Mouse (Mus musculus) C2C12 (cell line): ENCODE measurements around the gene Arhgap28. TPM values are rescaled to one million over a fixed set of nuclear protein-coding genes. Genes with fewer than 3 reads are reported as not detected.

Experiments
- H3K27me3 ChIP-seq: one replicate; pipeline ENCODE4 v1.6.1; 2011; ENCODE audit not compliant: control insufficient read depth, insufficient read depth, insufficient read length
- H3K36me3 ChIP-seq: one replicate; pipeline ENCODE4 v1.6.1; 2011; ENCODE audit not compliant: control insufficient read depth, insufficient read depth
- H3K4me3 ChIP-seq: one replicate; pipeline ENCODE4 v1.5.1; 2011; ENCODE audit warnings: mild to moderate bottlenecking, control low read depth; ENCODE audit not compliant: poor library complexity, insufficient read depth, severe bottlenecking
- H3K79me2 ChIP-seq: one replicate; pipeline ENCODE4 v1.6.1; 2011; ENCODE audit not compliant: control insufficient read depth, insufficient read depth
- H3K79me3 ChIP-seq: one replicate; pipeline ENCODE4 v1.6.1; 2011; ENCODE audit warnings: low read depth, control low read depth
- H3ac ChIP-seq: one replicate; pipeline ENCODE3; 2011; ENCODE audit warnings: low read depth; ENCODE audit not compliant: control insufficient read depth, insufficient read length
- CEBPB ChIP-seq: IDR thresholded peaks from one replicate; pipeline ENCODE4 v1.6.1; 2011; ENCODE audit warnings: low read depth, mild to moderate bottlenecking, control low read depth, moderate library complexity
- CTCF ChIP-seq: IDR thresholded peaks from one replicate; pipeline ENCODE4 v1.5.1; 2011; ENCODE audit not compliant: control insufficient read depth, insufficient read depth, insufficient read length
- FOSL1 ChIP-seq: IDR thresholded peaks from one replicate; pipeline ENCODE4 v1.8.0; 2011; ENCODE audit warnings: mild to moderate bottlenecking, low read length; ENCODE audit not compliant: poor library complexity, insufficient read depth, severe bottlenecking
- MAX ChIP-seq: IDR thresholded peaks from one replicate; pipeline ENCODE4 v1.6.1; 2011; ENCODE audit warnings: mild to moderate bottlenecking, control low read depth
- MYOD1 ChIP-seq: IDR thresholded peaks from one replicate; pipeline ENCODE4 v1.6.1; 2011; ENCODE audit warnings: low read depth; ENCODE audit not compliant: control insufficient read depth, insufficient read length
- MYOG ChIP-seq: IDR thresholded peaks from one replicate; pipeline ENCODE4 v1.6.1; 2011; ENCODE audit not compliant: control insufficient read depth, insufficient read length; ENCODE audit errors: extremely low read depth
- USF1 ChIP-seq: IDR thresholded peaks from one replicate; pipeline ENCODE4 v1.6.1; 2011; ENCODE audit warnings: low read depth, mild to moderate bottlenecking, control low read depth, moderate library complexity
- polyA plus RNA-seq: library from polyadenylated mRNA; unstranded; fragments of >200 nt; fragmentation: generic; extraction: Trizol; gene quantifications from one replicate; pipeline ENCODE4 v1.2.1, GENCODE M21; 2012; ENCODE audit warnings: missing spikeins

The Arhgap28 gene
- polyA plus RNA-seq, 1 experiment, result 4.3 TPM

- Histone ChIP-seq H3K79me2 (no peaks in the 10 kb centered on the region), H3K36me3 (no peaks in the 10 kb centered on the region), H3K27me3 (no peaks in the 10 kb centered on the region), H3K79me3 (no peaks in the 10 kb centered on the region), H3ac (no peak overlapping the region), H3K4me3 (no peak overlapping the region)
- TF ChIP-seq MYOD1 (no peak), MAX (no peak), FOSL1 (no peak), USF1 (no peak), CEBPB (no peak), CTCF (no peak), MYOG (no peak)
Measured at GRCm38 (mm10) chr17:67937050-67937449, 66.9 kb downstream of the Arhgap28 start.

DNA sequence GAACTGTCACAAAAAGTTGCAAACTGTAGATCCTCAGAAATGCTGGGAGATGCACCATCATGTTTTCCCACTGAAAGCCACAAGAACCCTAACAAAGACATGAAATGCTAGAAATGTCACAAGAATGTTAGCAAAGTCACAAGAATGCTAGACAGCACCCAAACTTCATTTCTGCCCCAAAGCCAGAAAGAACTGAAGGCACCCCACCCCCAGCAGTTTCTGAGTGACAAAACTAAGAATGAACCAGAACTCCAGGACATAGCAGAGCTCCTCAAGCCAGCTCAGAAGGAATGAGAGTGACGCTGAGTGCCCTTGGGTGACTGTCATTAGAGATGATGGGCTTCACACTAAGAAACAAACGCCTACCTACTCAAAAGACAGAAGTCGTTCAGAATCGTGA lies 68.4 kb downstream of the Arhgap28 start:
- no peaks in the 10 kb centered on the region for H3K79me2 ChIP-seq
- H3K36me3 ChIP-seq, result no peaks in the 10 kb centered on the region
- TF ChIP-seq MAX (no peak), MYOD1 (no peak), CTCF (no peak), CEBPB (no peak), MYOG (no peak), USF1 (no peak), FOSL1 (no peak)
- no peaks in the 10 kb centered on the region for H3K27me3 ChIP-seq
- H3ac ChIP-seq, result no peak overlapping the region
- H3K79me3 ChIP-seq, result no peaks in the 10 kb centered on the region
- no peak overlapping the region for H3K4me3 ChIP-seq

DNA sequence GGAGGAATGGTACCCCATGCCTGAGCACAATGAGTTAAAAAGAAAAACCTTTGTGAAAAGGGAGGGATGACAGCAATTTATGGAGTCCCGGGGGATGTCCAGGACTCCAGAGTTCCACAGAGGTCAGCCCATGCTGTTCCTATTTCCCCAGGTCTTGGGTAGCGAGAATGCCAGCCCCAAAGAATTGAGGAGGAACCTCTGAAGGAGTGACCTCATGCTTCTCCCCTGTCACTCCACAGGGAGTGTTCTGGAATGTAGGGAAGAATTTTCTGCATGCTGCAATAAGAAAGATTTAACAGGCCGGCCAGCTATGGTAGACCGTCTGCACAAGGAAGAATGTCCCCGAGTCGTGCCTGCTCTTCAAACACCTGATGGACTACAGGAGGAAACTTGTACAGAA lies 72.5 kb downstream of the Arhgap28 start:
- Histone ChIP-seq H3ac (no peak overlapping the region), H3K79me3 (no peaks in the 10 kb centered on the region), H3K36me3 (no peaks in the 10 kb centered on the region)

DNA sequence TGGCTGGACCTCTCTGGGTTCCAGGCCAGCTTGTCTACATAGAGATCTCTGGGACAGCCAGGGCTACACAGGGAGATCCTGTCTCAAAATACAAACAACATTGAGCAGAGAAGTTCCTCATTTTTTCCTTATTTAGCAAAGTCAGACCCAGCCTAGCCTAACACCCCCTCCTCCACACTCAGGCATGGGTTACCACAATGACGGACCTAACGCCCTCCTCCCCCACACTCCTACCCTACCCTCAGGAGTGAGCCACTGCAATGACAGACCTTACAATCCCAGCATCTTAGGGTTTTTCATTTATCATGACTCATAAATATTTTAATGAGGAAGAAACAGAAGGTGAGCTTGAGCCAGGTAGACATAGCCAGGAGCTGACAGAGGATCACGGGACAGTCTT lies 73.0 kb downstream of the Arhgap28 start:
- H3ac ChIP-seq, result no peak overlapping the region
- H3K79me3 ChIP-seq, result no peaks in the 10 kb centered on the region
- no peaks in the 10 kb centered on the region for H3K36me3 ChIP-seq
- no peak for TF ChIP-seq CEBPB
- TF ChIP-seq CTCF, result no peak
- TF ChIP-seq MYOD1, result no peak
- TF ChIP-seq MYOG, result no peak
- no peak for TF ChIP-seq USF1
- no peak for TF ChIP-seq FOSL1
- TF ChIP-seq MAX, result no peak
- H3K4me3 ChIP-seq, result no peak overlapping the region
- H3K27me3 ChIP-seq, result no peaks in the 10 kb centered on the region
- H3K79me2 ChIP-seq, result no peaks in the 10 kb centered on the region

More for the DNA sequence above, 72.5 kb downstream of the Arhgap28 start:
- Histone ChIP-seq H3K4me3 (no peak overlapping the region), H3K27me3 (no peaks in the 10 kb centered on the region), H3K79me2 (no peaks in the 10 kb centered on the region)
- TF ChIP-seq CTCF (no peak), USF1 (no peak), MYOD1 (no peak), MYOG (no peak), MAX (no peak), FOSL1 (no peak), CEBPB (no peak)

DNA sequence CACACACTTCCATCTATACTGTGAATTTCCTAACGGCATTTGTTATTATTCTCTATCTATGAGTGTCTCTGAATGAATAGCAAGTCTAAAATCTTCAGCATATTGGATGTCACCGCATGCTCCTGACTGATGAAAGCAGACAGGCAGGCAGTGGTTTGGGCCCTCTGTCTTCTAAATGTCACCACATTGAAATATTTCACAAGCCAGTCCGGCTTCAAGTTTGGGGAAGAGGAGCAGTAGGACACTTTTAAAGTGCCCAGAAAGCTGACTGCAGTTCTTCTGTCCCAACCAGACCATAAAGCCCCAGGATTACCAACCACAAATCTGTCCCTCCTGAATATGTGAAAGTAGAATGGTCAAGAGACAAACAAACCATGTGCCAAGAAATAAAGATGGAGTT lies 73.5 kb downstream of the Arhgap28 start:
- Histone ChIP-seq H3K4me3 (no peak overlapping the region), H3ac (no peak overlapping the region), H3K27me3 (no peaks in the 10 kb centered on the region), H3K36me3 (no peaks in the 10 kb centered on the region), H3K79me3 (no peaks in the 10 kb centered on the region), H3K79me2 (no peaks in the 10 kb centered on the region)
- TF ChIP-seq MYOD1, result no peak

- Histone ChIP-seq H3K27me3 (no peaks in the 10 kb centered on the region), H3ac (no peak overlapping the region), H3K36me3 (no peaks in the 10 kb centered on the region), H3K79me2 (no peaks in the 10 kb centered on the region), H3K79me3 (no peaks in the 10 kb centered on the region), H3K4me3 (no peak overlapping the region)
- no peak for TF ChIP-seq MYOD1
- no peak for TF ChIP-seq MAX
- TF ChIP-seq MYOG, result no peak
Measured at GRCm38 (mm10) chr17:67928280-67928679, 75.6 kb downstream of the Arhgap28 start.
